Mouse (Mus musculus) lung, adult 2 months (tissue): Measurements from ENCODE around the gene Prpf6. TPM values are rescaled to one million over a fixed set of nuclear protein-coding genes. Genes with fewer than 3 reads are reported as not detected.
A peak's percentile ranks its signal among the peaks of the same experiment; 100 is the strongest.

Experiments used
- DNase-seq: peaks from one replicate; pipeline ENCODE4 v3.0.0; 2022
- H3K4me1 ChIP-seq: fragments of 200-500 bp; 2 replicates; pipeline ENCODE4 v1.6.1; 2011; ENCODE audit warnings: low read length; ENCODE audit not compliant: control insufficient read depth, insufficient read depth
- H3K4me3 ChIP-seq: fragments of 200-500 bp; replicated peaks from 2 replicates; pipeline ENCODE3; 2011; ENCODE audit warnings: low read depth, mild to moderate bottlenecking, control low read depth, low read length; ENCODE audit errors: extremely low read depth
- CTCF ChIP-seq: fragments of 200-500 bp; IDR thresholded peaks from 2 replicates; pipeline ENCODE4 v1.5.1; 2011; ENCODE audit warnings: mild to moderate bottlenecking, low read length, control low read depth; ENCODE audit not compliant: insufficient read depth
- POLR2A ChIP-seq: fragments of 200-500 bp; IDR thresholded peaks from 2 replicates; pipeline ENCODE4 v1.6.1; 2011; ENCODE audit warnings: low read depth, mild to moderate bottlenecking, control low read depth, low read length, borderline replicate concordance; ENCODE audit errors: extremely low read depth
- WGBS: fragments of 180-500 bp; shearing (Covaris S2); methylation state at CpG from one replicate; pipeline ENCODE4 v1.1.7; 2018; 5-methylcytosine and 5-hydroxymethylcytosine counted together
- polyA plus RNA-seq: library from polyadenylated mRNA; depleted of rRNA; stranded (reverse); fragments of >200 nt; gene quantifications from 2 replicates; pipeline ENCODE4 v1.2.3, GENCODE M21; 2012; rRNA removed

The Prpf6 gene
- polyA plus RNA-seq: 14.1 and 21.5 TPM in 2 replicates

DNA sequence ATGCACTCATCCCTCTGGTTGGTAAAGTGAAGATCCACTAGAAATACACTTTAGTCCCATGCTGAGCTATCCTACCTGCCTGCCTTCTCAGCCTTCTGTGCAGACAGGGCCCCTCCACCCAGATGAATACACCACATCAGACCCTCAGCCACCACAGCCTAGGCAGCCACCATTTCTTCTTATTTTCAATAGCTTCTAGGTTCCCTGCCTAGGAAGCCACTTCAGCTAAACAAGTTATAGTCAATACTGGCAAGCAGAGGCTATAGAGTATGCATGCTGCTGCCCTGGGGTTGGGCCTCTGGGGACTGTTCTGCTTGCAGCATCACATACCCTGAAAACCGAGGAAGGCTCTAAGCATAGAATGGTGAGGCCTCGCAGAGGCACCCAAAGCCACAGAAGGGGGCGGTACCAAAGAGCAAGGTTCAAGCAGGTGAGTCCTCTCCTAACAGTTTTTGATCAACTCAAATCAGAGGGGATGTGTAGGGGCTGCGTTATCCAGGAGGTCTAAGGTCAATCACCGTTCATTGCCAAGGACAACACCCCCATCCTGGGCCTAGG, at the start of gene Prpf6:
TSS of gene Prpf6 (plus strand) at position 341 of the 558 bp plus-strand sequence.
- 23% methylated on average over 5 of the region's 5 CpGs for WGBS
- Histone ChIP-seq H3K4me3 (peak within 1 kb of the TSS; percentile 100), H3K4me1 (no peaks in the 10 kb centered on the region; the same call in 1 of the 2 replicates)
- no peak for DNase-seq
- TF ChIP-seq POLR2A: no peak
- TF ChIP-seq CTCF: no peak

DNA sequence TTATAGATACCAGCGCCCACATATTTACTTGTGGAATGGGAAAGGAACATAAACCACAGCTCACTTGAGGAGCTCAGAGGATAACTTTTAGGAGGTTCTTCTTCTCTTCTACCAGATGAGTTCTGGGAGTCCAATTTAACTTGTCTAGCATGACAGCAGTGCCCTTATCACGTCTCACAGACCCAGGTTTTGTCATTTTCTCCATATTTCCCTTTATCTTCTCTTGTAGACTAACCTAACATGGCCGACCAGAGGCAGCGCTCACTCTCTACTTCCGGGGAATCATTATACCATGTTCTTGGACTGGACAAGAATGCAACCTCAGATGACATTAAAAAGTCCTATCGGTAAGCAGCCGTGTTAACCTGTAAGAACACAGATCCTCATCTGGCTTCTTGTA, 45.5 kb upstream of the Prpf6 start:
- H3K4me1 ChIP-seq: no peaks in the 10 kb centered on the region
- no peak for DNase-seq
- no peak for TF ChIP-seq POLR2A
- TF ChIP-seq CTCF: no peak
- WGBS: 94% methylated on average over 7 of the region's 7 CpGs
- no peak overlapping the region for H3K4me3 ChIP-seq

DNA sequence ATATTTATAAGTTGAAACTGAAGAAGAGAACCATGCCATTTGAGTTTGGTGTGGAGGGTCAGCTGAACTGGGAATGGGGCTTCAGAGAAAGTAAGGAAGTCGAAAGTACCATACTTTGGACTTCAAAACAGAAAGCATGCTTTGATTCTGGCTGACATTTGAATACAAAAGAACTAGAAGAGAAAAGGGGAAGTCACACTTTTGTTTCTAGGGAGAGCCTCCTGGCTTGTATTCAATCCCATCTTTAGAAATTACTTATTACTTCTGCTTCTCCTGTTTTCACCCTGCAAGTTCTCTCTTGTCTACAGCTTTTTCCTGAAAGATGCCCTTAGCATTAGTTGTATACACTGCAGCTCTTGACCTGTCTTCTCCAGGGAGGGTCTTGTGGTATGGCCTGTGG, 43.4 kb upstream of the Prpf6 start:
- no peak overlapping the region for H3K4me3 ChIP-seq
- 52% methylated on average over 1 of the region's 1 CpGs for WGBS
- no peak for DNase-seq
- H3K4me1 ChIP-seq: no peaks in the 10 kb centered on the region
- TF ChIP-seq POLR2A (no peak), CTCF (no peak)

DNA sequence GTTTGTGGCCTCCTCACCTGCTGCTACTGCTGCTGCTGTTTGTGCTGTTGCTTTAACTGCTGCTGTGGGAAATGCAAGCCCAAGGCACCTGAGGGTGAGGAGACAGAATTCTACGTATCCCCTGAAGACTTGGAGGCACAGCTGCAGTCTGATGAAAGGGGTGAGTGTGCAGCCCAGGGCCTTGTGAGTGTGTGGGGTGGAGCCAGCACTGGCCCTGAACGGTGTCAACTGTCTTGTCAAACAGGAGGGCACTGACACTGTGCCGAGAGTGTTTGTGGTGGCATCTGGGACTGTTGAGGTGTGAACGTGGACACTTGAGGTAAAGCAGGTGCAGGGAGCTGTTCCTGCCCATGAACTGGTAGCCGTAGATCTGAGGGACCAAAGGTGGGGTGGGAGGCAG, 43.0 kb upstream of the Prpf6 start:
- WGBS: 77% methylated on average over 5 of the region's 5 CpGs
- DNase-seq: no peak
- TF ChIP-seq POLR2A: no peak
- no peak for TF ChIP-seq CTCF
- no peaks in the 10 kb centered on the region; the same call in 1 of the 2 replicates for H3K4me1 ChIP-seq
- H3K4me3 ChIP-seq: no peak overlapping the region

DNA sequence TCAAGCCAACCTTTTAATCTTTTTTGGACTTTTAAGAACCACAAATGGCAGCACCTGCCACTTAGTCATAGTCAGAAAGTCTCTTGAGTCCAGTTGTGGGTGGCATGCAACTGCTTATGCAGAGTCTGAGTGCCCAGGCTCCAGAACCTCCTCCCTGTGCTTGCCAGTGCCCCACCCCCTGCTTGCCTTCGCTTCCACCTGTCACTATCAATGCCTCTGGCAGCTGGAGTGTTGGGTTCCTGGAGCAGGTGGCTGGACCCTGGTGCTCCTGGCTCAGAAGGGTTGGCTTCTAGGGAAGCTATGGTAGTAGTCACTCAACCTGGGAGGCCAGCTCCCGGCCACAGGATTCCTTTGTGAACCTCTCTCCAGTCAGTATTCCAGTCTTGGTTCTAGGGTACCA, 41.4 kb upstream of the Prpf6 start:
- 95% methylated on average over 2 of the region's 2 CpGs for WGBS
- no peak for TF ChIP-seq CTCF
- TF ChIP-seq POLR2A: no peak
- H3K4me1 ChIP-seq: no peaks in the 10 kb centered on the region; the same call in 1 of the 2 replicates
- H3K4me3 ChIP-seq: no peak overlapping the region
- no peak for DNase-seq

DNA sequence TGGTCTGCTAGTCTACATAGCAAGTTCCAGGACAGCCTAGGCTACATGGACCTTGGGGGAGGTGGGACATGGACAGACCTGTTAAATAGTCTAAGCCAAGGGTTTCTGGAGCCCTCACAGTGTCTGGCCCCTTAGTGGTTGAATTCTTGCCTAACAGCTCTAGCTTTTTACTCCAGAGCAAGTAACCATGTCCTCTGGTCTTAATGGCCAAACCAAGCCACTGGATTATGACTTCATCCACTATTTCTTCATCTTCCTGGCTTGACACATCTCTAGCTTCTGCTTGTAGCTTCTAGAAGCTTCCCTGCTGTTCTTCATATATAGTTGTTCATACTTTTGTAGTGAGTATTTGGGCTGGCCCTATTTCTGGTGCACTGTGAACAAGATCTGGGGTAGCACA, 37.9 kb upstream of the Prpf6 start:
- DNase-seq: no peak
- Histone ChIP-seq H3K4me1 (no peaks in the 10 kb centered on the region; the same call in 1 of the 2 replicates), H3K4me3 (no peak overlapping the region)
- TF ChIP-seq CTCF (no peak), POLR2A (no peak)

DNA sequence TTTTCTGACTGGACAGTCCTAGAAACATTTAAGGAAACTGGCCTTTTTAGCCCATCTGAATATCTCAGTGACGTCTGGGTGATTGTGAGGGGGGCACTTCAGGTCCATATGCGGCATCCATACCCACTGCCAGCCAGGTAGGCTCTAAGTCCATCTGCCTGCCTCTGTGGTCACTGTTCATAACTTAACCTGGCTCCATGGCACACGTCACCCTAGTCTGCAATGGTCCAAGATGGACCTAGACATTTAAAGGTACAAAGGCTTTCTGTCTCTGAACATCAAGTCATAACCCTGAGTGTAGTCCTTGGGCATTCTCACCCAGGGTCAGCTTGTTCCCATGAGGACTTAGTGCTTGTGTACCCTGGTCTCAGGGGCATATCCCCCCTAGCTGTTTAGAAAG, 24.3 kb upstream of the Prpf6 start:
- TF ChIP-seq CTCF: no peak
- no peak for TF ChIP-seq POLR2A
- DNase-seq: no peak

DNA sequence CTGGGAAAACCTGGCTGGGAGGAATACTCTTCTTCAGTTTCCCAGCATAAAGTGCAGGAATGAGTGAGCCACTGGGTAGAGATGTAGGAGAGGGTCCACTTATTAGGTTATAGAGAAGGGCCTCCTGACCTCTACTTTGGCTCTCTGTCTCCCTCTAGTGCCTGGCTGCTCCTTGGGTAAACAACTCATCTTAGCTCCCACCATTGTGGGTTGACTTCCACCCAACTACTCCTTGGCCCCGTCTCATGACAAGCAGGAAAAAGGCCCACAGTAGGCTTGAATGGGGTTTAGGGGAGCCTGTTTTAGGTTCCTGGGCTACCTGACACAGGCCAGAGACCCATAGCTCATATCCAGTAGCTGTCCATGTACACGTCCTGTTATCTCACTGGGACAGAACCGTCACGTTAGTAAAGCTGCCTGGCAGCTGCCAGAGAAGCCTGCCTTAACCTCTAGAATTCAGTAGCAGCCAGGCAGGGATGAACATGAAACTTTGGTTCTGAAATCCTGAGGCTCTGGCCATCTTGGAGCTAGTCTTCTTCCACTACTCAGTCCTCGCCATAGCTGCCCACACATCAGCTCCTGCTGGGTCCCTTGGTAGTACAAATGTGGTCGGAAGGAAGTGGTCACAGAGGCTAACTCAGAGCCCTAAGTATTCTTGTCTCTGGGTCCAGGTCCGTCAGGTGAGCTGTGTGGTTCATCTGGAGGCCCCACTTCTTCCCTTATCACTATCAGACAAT, 23.2 kb upstream of the Prpf6 start:
- WGBS: 68% methylated on average over 7 of the region's 7 CpGs
- Histone ChIP-seq H3K4me3 (no peak overlapping the region), H3K4me1 (no peaks in the 10 kb centered on the region)
- DNase-seq: no peak
- TF ChIP-seq CTCF: peak; percentile 61
- TF ChIP-seq POLR2A: no peak

More for the DNA sequence above, 24.3 kb upstream of the Prpf6 start:
- Histone ChIP-seq H3K4me3 (no peak overlapping the region), H3K4me1 (no peaks in the 10 kb centered on the region)
- 84% methylated on average over 3 of the region's 3 CpGs for WGBS

DNA sequence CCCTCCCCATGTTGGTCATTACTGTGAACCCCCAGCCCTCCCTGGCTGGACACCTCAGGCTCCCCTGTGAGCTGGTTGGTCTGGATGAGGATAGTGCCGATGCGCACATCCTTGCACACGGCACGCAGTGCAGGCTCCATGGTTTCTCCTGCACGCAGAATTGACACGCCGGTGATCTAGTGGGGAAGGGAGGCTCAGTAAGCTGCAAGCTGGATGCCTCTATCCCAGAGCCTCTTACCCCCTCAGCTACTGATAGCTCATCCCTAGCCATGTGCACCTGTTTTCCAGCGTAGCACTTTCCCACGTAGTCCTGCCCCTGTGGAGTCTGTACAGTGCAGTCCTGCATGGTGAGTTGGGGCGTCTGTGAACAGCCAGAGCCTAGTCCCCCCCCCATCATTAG, 21.8 kb upstream of the Prpf6 start:
- Histone ChIP-seq H3K4me3 (no peak overlapping the region), H3K4me1 (no peaks in the 10 kb centered on the region)
- no peak for DNase-seq
- TF ChIP-seq POLR2A (no peak), CTCF (no peak)
- WGBS: 95% methylated on average over 10 of the region's 10 CpGs

DNA sequence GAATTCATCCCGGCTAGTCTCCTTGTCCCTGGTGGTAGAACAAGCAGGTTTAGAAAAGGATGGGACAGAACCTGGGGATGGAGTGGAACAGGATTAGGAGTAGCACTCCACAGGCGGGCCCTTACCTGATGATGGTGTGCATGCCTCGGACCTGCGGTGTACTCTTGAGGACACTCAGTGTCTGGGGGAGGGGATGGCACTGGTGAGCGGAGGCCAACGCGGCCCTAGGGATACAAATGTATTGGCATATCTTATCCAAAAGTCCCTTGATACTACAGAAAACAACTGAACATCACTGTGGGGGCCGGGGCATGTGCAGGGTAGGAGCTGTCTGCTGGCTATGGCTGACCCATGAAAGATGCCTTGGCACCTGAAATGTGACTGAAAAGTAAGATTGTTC, 21.3 kb upstream of the Prpf6 start:
- H3K4me1 ChIP-seq: no peaks in the 10 kb centered on the region
- WGBS: 86% methylated on average over 8 of the region's 8 CpGs
- DNase-seq: no peak
- no peak overlapping the region for H3K4me3 ChIP-seq
- no peak for TF ChIP-seq CTCF
- TF ChIP-seq POLR2A: no peak
